Mouse (Mus musculus) adrenal gland, adult (tissue): ENCODE data around the gene Plekhn1.

Experiments
- DNase-seq, 2 experiments: peaks; one replicate each; pipeline ENCODE4 v3.0.0; 2022 to 2023; ENCODE audit warnings: low spot score in 1 of 2; ENCODE audit not compliant: inconsistent age in 2 of 2

Gene Plekhn1

DNA sequence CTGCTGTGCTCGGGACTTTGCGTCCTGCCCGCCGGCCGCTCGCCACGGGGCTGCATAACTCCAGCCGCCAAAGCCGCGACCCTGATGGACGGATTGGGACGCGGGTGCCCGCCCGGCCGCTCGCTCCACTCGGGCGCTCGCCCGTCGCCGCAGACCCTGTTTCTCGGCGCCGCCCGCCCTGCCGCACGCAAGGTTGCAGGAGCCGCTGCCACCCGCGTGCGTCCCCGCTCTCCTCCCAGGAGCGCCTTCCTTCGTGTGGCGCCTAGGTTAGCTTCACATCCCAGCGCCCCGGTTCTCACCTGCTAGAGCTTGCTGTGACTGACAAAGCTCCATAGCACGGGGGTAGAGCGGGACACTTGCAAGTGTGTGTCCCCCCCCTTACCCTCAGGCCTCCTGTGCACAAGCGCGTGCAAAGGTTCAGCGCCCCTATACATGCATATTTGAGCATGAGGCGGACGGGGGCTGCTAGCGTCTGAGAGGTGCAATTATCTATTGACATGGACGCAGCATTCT, at the start of gene Plekhn1:
TSS of gene Plekhn1 (minus strand) at position 157 of the 513 bp plus-strand sequence.
- peak; percentile 83 to 90 for DNase-seq

- DNase-seq, result peak in 1 of 2 experiments; percentile 34
Measured at GRCm38 (mm10) chr4:156255078-156255839, 20.6 kb upstream of the Plekhn1 start, which contains the start of gene Samd11. TSS of gene Samd11 (minus strand) at chr4:156255657.

- DNase-seq, result peak in 1 of 2 experiments; percentile 41
Measured at GRCm38 (mm10) chr4:156254361-156255077, 19.9 kb upstream of the Plekhn1 start.

GRCm38 (mm10) chr4:156253043-156253442, 18.4 kb upstream of the Plekhn1 start:
- peak in 1 of 2 experiments; percentile 17 for DNase-seq

DNA sequence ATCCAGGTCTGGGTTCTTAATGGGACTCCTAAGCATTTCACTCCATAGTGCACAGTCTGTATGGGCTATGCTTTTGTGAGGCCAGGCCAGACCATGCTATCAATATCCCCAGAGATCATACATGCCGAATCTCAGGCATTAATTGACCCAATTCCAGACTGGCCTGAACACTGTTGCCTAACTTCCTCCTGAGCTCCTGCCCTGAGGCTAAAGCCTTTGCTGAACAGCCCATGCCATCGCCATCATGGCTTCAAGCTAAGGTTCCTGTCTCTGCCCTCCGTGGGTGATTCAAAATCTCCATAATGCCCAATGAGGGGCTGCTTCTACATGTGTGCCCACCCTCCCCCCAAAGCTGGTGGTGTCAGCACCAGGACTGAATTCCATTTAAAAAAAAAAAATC, 18.0 kb upstream of the Plekhn1 start:
- DNase-seq, result no peak

DNA sequence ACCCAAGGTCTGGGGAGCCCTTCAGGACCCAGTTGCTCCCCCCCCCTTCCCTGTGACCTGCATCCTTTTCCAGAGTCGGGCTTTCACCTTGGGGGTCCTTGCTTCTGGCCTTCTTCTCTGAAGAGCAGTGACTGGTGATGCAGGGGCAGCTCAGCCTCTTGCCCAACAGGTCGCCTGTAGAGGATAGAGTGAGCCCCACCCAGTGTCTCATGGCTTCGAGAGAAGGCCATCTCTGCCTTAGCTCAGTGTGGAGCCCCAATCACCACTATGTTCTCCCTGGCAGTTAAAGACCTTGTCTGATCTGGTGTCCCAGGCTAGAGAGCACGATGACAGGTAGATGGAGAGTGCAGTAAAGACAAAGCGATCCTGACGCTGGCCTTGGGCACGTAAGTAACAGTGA, 17.5 kb upstream of the Plekhn1 start:
- DNase-seq, result peak in 1 of 2 experiments; percentile 15

DNA sequence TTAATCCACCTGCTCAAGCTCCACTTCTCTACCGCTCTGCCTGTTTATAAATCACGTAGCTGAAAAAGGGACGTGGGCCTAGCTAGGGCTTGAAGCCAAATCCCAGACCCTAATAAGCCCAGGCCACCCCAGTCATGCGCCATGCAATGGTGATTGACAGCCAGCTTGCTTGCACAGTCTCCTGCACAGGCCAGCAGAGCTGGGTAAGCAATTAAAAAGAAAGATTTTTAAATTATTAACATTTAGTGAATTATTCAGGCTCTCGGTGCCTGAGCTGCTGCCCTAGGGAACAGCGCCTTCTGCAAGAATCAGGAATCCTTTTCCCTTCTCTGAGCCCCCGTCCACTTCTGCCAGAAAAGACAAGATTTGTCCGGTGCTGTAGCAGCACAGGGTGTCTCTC, 16.4 kb upstream of the Plekhn1 start:
- DNase-seq, result no peak

DNA sequence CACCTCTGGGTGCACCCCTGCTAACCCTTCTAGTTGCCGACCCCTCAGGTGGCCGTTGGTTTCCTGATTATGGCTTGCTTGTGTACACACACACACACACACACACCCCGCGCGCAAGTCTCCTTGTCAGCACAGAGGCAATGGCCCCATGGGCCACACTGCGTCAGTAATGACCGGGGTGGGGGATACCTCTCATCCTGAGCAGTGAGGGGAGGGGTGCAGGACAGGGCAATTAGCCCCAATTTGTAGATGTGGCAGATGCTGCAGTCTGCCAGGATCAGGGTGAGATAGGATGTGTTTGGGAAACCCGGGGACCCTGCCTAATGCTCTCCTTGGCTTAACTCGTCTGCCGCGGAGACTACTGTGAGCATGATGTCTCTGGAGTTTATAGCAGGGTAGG, 14.9 kb upstream of the Plekhn1 start:
- DNase-seq, result peak in 1 of 2 experiments; percentile 17

DNA sequence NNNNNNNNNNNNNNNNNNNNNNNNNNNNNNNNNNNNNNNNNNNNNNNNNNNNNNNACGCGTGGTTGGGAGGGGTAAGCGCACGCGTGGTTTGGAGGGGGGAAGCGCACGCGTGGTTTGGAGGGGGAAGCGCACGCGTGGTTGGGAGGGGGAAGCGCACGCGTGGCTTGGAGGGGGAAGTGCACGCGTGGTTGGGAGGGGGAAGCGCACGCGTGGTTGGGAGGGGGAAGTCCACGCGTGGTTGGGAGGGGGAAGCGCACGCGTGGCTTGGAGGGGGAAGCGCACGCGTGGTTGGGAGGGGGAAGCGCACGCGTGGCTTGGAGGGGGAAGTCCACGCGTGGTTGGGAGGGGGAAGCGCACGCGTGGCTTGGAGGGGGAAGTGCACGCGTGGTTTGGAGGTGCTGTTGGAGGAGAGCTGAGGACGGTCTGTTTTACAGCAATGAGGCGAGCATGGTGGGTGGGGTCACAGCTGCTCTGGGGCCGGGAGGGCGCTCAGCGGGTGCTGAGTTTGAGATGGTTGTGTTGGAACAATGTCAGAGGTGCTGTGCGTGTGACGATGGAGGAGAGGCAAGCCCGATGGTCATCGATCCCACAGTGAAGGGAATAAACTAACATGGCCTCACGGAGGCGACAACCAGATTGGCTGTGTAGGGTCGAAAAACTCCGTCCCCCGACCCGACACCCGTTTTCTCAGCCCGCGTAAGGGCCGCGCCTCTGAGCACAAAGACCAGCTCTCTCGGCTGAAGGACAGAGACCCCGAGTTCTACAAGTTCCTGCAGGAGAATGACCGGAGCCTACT, 2.2 kb upstream of the Plekhn1 start:
- DNase-seq, result peak in 1 of 2 experiments; percentile 27

GRCm38 (mm10) chr4:156235808-156236533, 1.3 kb upstream of the Plekhn1 start, which contains the start of gene Noc2l:
TSS of gene Noc2l (plus strand) at chr4:156236010.
- DNase-seq, result peak; percentile 92 to 95

DNA sequence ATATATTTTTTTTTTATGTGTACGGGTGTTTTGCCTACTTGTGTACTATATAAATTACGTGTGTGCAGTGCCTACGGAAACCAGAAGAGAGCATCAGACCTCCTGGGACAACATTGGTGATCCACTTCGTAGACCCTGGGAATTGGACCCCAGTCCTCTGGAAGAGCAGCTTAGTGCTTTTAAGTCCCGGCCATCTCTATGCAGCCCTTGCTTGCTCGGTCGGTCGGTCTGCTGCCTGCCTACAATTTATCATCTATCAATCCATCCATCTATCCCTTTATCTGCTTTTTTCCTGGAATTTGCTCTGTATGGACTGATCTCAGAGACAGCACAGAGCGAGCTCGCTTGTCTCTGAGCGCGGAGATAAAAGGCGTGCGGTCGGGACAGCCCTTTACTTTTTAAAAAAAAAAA, 708 bp upstream of the Plekhn1 start:
- no peak for DNase-seq

DNA sequence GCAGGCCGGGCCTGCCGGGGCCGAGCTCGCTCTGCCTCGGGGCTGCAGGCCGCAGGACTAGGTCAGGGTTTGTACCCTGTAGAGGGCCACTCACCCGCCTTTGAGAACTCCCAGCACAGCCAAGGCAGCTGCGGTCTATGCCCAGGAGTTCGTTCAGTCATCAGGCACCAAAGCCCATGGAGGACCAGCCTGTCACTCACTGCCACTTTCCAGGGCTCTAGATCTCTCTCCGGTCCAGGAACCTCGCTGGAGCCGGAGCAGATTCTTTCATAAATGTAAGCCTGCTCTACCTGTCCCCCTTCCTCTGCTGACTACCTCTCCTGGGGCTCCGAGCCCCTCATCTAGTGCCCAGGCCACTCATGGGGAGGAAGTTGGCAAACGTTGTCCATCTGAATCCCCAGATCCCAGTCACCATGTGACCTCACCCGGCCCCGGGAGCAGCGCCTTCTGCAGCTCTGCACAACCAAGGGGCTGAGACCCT, 596 bp downstream of the Plekhn1 start:
- peak; percentile 47 to 69 for DNase-seq

GRCm38 (mm10) chr4:156228393-156229024, 6.1 kb downstream of the Plekhn1 start:
- peak; percentile 51 to 61 for DNase-seq

DNA sequence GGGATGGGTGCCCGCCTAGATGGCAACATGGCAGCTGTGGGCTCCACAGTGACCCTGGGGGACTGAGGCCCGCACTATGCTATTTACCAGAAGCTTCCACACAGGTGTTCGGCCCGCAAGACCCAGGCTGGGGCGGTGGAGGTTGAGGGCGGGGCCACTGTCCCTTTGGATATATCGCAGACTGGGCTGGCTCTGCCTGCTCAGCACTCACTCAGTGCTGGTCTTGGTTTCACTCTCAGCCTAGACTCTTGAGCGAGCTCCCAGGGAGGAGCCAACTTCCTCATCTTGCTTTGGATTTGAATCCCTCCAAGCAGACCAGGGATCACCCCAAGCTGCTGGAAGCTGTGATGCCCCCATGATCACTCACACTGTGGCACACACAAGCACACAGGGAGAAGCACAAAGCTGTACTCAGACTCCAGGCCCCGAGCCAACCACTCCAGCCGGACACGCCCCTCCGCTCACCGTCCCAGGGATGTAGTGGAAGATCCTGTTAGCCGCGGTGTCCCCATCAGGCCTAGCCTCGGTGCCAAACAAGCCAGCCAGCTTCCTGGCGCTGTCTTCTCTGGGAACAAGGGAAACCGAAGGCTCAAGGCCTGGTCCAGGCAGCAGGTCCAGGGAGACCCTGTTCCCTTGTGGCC, 6.8 kb downstream of the Plekhn1 start:
- DNase-seq, result peak; percentile 36 to 52

- peak in 1 of 2 experiments; percentile 15 for DNase-seq
Measured at GRCm38 (mm10) chr4:156224276-156224675, 10.4 kb downstream of the Plekhn1 start.

GRCm38 (mm10) chr4:156219936-156220335, 14.7 kb downstream of the Plekhn1 start:
- DNase-seq, result no peak

GRCm38 (mm10) chr4:156217838-156218237, 16.8 kb downstream of the Plekhn1 start:
- no peak for DNase-seq

DNA sequence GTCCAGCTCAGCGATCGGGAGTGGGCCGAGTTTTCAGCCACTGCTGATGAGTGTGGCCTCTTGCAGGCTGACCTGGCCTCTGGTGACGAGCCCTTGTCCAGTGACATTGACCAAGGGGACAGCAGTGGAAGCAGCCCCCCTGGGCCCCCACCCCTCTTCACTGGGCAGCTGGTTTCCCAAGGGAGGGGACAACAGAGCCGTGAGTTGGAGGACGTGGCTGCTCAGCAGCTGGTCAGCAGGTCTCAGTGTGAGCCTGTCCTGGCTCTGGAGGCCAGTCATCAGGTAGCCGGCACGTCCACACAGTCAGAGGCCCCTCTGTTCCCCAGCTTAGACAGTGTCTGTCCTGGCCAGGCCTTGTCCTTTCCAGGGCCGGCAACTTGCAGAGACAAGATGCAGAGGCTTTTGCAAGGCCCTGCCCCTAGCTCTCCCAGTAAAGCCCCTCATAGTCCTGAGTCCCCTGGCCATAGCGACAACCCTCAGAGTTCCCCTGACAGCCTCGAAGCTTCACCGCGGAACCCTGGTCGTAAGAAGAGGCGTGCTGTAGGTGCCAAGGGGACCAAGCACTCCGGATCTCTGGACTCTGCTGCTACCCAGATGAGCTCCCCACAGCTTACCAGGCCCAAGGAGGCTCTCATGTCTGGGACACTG, 17.5 kb downstream of the Plekhn1 start:
- DNase-seq, result peak in 1 of 2 experiments; percentile 38

DNA sequence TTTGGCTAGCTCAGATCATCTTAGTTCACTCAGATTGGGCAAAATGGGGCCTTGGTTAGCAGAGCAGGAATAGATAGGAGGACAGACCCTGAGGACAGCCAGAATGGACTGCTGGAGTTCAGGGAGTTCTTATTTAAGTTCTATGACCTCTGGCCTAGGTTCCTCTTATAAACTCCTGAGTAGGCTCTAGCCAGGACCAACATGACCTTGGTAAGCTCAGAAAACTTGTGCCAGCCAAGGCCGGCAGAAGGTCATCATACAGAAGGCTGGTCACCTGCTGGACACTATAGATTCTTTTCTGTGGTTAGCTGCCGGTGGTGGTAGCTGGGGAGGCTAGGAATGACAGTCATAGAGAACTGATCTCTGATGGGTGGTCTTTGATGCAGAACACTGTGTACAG, 18.5 kb downstream of the Plekhn1 start:
- peak in 1 of 2 experiments; percentile 65 for DNase-seq
